Mouse (Mus musculus) R1 (cell line): ENCODE measurements at regions not wholly inside any gene's neighbourhood (a gene's known extent, or its start where the extent isn't known, plus 50 kb on each side); places are given as distances from the start of the nearest gene placed in this dataset.

Experiments used
- DNase-seq: peaks from one replicate; pipeline ENCODE4 v3.0.0-alpha.2; 2018; ENCODE audit warnings: low read depth, low spot score

DNA sequence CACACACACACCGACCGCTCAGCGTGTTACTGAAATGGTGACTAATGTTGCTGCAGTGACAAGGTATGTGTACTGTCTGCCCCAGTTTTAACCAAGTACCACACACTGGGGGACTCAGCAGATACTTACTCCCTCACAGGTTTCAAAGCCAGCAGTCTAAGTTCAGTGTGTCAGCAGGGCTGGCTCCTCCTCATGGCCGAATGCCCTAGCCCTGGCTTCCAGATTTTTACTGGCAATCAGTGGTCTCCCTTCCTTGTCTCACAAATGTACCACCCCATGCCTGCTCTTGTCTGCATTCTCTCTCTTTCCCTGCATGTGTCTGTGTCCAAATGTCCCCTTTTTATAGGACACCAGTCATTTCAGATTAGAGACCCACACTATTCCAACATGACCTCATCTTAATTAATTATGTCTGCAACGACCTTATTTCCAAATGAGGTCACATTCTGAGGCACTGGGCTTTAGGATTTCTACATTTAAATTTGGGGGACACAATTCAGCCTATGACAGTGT, 114.7 kb downstream of the Uri1 start:
- DNase-seq = no peak

GRCm38 (mm10) chr7:37893885-37894284, 120.4 kb upstream of the Zfp536 start:
- DNase-seq = peak; percentile 82

GRCm38 (mm10) chr7:37874382-37874781, 100.9 kb upstream of the Zfp536 start:
- DNase-seq = no peak

GRCm38 (mm10) chr7:37870956-37871355, 97.5 kb upstream of the Zfp536 start:
- no peak for DNase-seq

DNA sequence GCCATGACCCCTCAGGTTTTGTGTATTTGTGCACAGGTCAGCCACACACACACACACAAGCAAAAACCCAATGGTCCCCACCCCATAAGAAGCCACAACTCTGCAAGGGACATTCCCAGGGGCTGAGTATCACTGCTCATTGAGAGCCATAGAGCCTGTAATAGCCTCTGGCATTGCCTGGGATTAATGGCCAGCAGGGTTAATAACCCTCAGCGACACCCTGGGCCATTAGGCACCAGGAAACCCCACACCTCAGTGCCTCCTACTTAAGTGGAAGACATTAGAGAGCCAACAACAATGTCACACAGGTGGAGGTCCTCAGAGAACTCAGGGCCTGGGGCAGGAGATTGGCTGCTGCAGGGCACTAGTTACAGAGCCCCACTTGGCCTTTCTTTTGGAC, 93.0 kb upstream of the Zfp536 start:
- DNase-seq = no peak

DNA sequence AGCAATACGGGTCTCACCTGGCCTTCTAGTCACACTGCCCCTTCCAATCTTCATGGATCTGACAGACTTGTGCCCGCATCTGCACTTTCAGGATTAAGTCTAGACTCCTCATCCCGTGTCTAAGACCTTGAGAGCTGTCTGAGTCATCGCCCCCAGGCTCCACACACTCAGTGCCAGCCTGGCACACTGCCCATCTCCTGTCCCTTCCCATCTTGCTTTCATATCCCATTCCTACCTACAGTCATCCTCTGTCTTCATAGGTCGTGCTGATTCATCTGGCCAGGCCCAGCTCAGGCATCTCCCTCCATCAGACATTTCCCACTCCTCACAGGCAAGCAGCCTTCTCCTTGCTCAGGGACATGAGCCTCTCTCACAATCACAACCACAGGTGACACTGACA, 78.0 kb upstream of the Zfp536 start:
- DNase-seq = no peak

- no peak for DNase-seq
Measured at GRCm38 (mm10) chr7:37845201-37845600, 71.8 kb upstream of the Zfp536 start.

DNA sequence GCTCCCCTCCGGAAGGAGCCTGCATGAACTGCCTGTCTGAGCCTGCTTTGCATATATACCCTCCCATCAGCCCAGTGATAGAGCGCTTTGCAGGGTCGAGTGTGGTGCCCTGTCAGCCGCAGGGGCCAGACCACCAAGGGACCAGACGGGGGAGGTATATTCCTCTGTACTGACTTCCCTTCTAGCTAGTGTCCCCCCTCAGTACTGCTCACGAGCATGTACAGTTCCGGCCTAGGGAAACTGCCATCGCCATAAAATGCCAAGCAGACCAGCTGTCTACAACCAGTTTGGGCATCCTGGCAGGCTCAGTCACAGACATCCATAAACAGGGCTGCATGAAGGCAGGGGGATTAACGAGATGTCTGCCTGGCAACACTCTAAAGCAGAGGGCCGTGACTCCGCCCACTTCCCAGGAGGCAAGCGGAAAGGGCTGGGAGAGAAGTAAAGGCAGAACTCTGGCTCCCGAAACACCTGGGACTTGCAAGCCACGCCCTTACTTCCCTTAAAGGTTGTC, 68.6 kb upstream of the Zfp536 start:
- DNase-seq = peak; percentile 94

- DNase-seq = no peak
Measured at GRCm38 (mm10) chr7:37841549-37841948, 68.1 kb upstream of the Zfp536 start.

- DNase-seq = no peak
Measured at GRCm38 (mm10) chr7:37837883-37838282, 64.4 kb upstream of the Zfp536 start.

GRCm38 (mm10) chr7:37837372-37837771, 63.9 kb upstream of the Zfp536 start:
- no peak for DNase-seq

DNA sequence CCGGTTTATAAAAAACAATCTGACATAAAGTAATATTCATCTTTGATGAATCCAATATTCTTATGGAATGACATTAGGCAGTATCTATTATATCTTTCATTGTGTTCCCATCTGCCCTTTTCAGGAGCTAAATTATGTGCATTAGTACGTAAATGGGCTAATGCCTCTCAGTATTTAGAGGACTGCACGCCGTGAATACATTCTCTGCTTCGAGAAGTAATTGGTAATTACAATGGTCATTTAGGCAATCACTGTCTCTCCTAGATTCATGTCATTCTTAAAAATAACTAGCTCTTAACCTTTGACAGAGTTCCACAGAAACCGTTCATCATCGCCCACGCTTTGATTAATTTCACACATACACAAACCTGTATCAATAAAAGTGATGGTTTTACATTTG, 60.0 kb upstream of the Zfp536 start:
- no peak for DNase-seq

DNA sequence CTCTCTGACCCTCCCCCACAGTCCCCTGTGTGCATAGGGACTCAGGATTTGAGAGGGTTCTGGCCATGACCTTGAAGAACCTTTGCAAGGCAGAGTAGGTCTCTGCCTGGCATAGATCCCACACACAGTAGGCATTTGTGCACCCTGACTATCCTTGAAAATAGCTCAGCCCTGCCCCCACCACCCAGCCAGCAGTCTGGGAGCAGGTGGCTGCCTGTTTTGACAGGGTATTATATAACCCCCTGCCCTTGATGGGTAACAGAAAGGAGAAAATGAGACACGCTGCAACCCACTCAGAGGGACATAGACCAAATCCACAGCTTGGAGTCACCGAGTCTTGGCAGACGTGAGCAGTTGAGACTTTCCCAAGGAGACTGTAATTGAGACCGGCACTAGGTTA, 58.9 kb upstream of the Zfp536 start:
- DNase-seq = no peak

DNA sequence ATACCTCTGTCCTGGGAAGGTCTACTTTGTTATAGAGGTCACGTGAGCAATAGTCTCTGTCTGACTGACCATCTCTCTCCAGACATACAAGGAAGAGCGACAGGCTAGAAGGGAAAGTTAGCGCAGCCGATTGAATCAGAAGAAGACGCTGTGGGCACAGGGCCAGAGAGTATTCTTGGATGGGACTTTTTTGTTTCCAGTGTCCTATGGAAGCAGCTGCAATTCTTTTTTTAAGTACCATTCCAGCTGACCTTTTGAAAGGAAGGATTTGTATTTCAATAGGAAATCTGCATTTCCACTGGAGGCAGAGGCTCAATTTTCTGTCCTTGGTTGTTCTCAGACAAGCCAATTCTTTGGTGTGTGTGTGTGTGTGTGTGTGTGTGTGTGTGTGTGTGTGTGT, 52.3 kb upstream of the Zfp536 start:
- peak; percentile 63 for DNase-seq
